Mouse (Mus musculus): Measurements from ENCODE around the gene Ppp2r5a.
A peak's percentile ranks its signal among the peaks of the same experiment; 100 is the strongest.
"Not testable (repeated sequence)": the region's sequence is repeated elsewhere in the genome, so short reads cannot be mapped to it uniquely, and the experiment has no call there.

Ppp2r5a gene

GRCm38 (mm10) chr1:191403074-191403473, at the start of gene Ppp2r5a:
TSS of gene Ppp2r5a (minus strand) at chr1:191403272.
- DNase-seq (ENCODE audit: low spot score in 2 of 2), result no peak

DNA sequence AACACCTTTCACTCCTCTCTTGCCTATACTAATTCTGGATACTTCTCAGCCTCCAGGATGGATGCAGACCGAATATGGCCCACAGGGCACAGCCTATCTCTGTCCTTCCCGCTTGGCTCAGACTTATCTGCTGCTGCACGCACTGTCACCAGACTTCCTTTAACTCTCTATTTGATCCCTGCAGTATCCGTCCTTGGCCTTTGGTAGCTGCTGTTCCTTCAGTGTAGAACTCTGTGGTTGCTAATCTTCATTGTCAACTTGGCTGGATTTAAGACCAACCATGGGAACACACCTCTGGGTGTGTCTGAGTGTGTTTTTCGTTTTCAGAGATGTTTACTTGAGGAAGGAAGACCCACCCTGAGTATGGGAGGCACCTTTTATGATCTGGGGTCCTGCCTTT, 47.5 kb upstream of the Ppp2r5a start:
- no peak for DNase-seq (ENCODE audit: low spot score in 2 of 2)

- no peak for DNase-seq (ENCODE audit: low spot score in 2 of 2)
These were observed 46.5 kb upstream of the Ppp2r5a start for GRCm38 (mm10) chr1:191449537-191449936.

DNA sequence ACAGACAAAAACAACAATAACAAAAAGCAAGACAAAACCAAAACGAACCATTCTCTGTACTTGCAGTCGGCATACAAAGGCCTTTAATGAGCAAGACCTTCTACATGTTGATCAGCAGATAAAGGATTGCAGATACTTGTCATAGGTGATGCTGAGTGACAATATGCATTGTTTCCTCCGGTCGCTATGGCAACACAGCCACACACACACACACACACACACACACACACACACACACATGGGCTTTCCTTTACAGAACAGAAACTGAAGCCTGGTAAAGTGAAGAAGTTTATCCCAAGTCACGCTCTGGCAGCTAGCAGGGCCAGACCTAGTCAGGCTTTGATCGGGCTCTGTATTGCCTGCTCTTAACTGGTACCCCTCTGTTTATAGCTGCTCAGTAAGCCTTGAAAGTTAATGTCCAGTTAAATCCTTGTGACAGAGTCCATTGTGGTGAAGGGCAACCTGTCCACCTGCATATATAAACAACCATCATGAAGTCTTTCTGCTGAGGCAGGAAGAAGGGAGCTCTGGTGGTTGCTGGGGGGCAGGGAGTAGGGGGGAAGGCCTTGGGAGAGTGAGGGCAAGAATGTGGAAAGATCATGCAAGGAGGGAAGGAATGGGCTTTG, 44.4 kb upstream of the Ppp2r5a start:
- no peak for DNase-seq (ENCODE audit: low spot score in 2 of 2)

GRCm38 (mm10) chr1:191446307-191446706, 43.2 kb upstream of the Ppp2r5a start:
- no peak for DNase-seq (ENCODE audit: low spot score in 2 of 2)

GRCm38 (mm10) chr1:191445831-191446258, 42.8 kb upstream of the Ppp2r5a start:
- no peak for DNase-seq (ENCODE audit: low spot score in 2 of 2)

DNA sequence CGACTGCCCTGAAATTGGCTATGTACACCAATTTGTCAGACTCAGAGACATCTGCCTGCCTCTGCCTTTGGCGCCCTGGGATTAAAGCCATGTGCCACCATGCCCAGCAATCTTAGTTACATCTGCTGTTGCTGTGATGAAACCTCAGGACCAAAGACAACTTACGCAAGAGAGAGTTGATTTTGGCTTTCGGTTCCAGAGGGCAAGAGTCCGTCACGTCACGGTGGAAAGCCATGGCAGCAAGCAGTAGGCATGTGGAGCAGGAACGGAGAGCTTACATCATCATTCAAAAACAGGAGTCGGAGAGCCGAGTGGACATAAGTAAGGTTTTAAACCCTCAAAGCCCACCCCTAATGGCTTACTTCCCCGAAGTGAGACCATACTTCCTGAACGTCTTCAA, 42.3 kb upstream of the Ppp2r5a start:
- no peak for DNase-seq (ENCODE audit: low spot score in 2 of 2)

GRCm38 (mm10) chr1:191444467-191444866, 41.4 kb upstream of the Ppp2r5a start:
- DNase-seq (ENCODE audit: low spot score in 2 of 2), result no peak

GRCm38 (mm10) chr1:191439011-191439410, 35.9 kb upstream of the Ppp2r5a start:
- DNase-seq (ENCODE audit: low spot score in 2 of 2), result no peak

DNA sequence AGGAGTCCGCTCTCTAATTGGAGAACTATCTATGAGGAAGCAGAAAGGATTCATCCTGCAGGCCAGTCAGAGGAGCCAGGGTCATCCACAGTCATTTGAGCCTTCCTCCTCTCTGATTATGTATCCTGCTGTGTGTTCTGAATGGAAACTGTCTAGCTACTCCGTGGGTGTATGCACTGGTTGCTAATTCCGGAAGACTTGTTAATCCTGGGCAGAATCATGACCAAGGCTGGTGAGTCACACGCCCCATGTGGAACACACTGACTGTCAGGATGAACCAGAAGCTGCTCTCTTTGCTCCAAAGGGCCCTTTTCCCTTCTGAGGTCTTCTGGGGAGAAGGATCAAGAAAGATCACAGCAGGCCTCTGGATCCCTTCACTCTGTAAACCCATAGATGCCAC, 35.5 kb upstream of the Ppp2r5a start:
- no peak for DNase-seq (ENCODE audit: low spot score in 2 of 2)

- DNase-seq (ENCODE audit: low spot score in 2 of 2), result no peak
These were observed 33.6 kb upstream of the Ppp2r5a start for GRCm38 (mm10) chr1:191436647-191437046.

- peak; percentile 53 to 61 for DNase-seq (ENCODE audit: low spot score in 2 of 2)
These were observed 32.3 kb upstream of the Ppp2r5a start for GRCm38 (mm10) chr1:191435359-191435758.

DNA sequence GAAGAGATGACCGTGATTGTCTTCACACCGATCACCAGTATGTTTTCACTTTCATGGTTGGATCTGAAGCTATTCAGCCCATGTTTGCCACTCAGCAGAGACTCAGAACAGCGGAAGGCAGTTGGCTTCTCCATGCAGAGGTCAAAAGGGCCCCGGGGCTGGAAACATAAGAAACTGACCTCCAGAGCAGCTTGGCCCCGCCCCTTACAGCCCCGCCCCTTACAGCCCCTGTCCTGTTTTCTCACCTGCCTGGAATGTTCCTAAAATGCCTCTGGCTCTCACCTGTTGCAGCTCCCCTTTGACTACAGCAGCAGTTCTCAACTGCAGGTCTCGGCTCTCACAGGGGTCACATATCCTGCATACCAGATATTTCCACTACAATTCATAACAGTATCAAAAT, 29.5 kb upstream of the Ppp2r5a start:
- no peak for DNase-seq (ENCODE audit: low spot score in 2 of 2)

GRCm38 (mm10) chr1:191432023-191432422, 29.0 kb upstream of the Ppp2r5a start:
- no peak for DNase-seq (ENCODE audit: low spot score in 2 of 2)

DNA sequence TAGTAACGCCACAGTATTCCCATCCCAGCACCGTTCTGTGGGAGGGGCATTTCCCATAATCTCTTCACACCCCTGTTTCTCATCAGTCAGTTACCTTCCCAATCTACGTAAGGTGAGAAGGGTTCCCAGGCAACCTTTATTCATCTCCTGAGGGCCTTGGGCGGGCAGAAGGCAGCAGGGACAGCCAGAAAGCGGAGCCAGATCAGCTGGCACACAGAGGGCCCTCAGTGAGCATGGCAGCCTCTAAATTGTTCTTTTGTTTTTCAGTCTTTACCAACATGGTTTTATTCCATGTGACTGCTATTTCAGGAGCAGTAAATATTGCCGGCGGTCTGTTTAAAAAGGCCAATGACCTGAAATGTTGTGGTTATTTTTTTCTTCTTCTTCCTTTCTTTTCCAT, 27.0 kb upstream of the Ppp2r5a start:
- DNase-seq (ENCODE audit: low spot score in 2 of 2), result no peak

DNA sequence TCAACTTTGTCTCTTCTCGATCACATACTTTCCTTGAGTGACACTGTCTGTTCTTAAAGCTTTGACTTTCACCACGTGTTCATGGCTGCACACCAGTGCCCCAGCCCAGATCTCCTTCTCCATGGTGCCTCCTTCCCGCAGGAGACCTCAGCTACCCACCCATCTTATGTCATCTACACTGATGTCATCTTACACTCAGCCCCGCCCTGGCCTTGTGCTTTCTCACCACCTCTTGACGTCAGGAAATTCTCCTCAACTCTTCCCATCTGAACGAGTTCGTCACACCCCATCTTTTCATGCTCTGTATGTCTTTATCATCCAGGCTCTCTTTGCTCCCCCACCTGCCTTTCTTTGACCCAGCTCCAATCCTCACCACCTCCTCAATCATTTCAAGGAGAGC, 22.8 kb upstream of the Ppp2r5a start:
- no peak for DNase-seq (ENCODE audit: low spot score in 2 of 2)

GRCm38 (mm10) chr1:191423201-191423600, 20.1 kb upstream of the Ppp2r5a start:
- DNase-seq (ENCODE audit: low spot score in 2 of 2), result no peak

GRCm38 (mm10) chr1:191422714-191423113, 19.6 kb upstream of the Ppp2r5a start:
- not testable (repeated sequence) for DNase-seq (ENCODE audit: low spot score in 2 of 2)

- DNase-seq (ENCODE audit: low spot score in 2 of 2), result no peak
These were observed 19.1 kb upstream of the Ppp2r5a start for GRCm38 (mm10) chr1:191422164-191422563.

- DNase-seq (ENCODE audit: low spot score in 2 of 2), result no peak
These were observed 18.4 kb upstream of the Ppp2r5a start for GRCm38 (mm10) chr1:191421426-191421999.

DNA sequence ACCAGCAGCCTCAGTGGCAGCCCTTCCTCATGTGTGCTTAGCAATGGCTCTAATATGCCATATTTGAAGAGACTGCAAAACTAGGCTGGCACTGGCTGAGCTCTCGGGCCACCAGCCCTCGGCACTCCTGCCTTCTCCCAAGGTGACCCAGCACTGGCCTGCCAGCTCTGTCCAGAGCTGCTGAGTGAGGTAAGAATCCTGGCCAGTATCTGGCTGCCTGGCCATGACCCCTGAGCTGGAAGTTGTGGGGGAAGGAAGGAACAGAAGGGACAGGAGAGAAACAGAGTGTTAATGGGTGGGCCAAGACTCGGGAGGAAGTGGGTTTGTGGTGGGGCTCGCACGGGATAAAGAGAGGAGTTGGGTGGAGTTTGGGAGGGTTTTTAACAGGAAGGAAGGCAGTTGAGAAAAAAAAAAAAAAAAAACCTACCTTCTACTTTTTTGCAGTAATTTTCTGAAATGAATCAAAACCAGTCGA, 17.9 kb upstream of the Ppp2r5a start:
- no peak for DNase-seq (ENCODE audit: low spot score in 2 of 2)

GRCm38 (mm10) chr1:191419991-191420751, 17.1 kb upstream of the Ppp2r5a start:
- DNase-seq (ENCODE audit: low spot score in 2 of 2), result no peak

DNA sequence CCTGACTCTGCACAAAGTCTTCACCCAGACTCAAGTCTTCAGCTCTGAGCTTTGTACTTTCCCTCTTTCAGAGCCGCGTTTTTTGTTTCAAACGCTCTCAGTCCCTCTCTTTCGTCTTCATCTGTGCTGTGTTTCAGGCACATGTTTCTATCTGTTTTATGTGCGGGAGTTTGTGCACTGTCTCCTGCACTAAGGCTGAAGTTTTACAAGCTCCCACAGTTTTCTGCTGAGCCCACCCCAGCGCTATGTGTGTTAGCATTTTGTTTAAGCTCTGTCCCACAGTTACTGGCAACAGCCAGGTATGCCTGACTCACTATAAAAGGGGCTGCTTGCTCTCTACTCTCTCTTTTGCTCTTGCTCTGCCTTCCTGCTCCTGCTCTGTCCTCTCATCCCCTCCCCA, 16.3 kb upstream of the Ppp2r5a start:
- DNase-seq (ENCODE audit: low spot score in 2 of 2), result no peak

All from frontal cortex, postnatal 10 days (tissue).